Mouse (Mus musculus) lung, embryonic 14.5 days (tissue): ENCODE results near the gene Rgma. TPM values are rescaled to one million over a fixed set of nuclear protein-coding genes. Genes with fewer than 3 reads are reported as not detected.

Experiments
- ATAC-seq: fragments of 200-750 bp; cut with Nextera tagmentation; 2 replicates; pipeline ENCODE4 v1.8.0; 2017; ENCODE audit warnings: mild to moderate bottlenecking, moderate TSS enrichment, moderate library complexity; ENCODE audit not compliant: insufficient read depth
- DNase-seq: peaks from one replicate; pipeline ENCODE4 v3.0.0-alpha.2; 2015
- H3K27ac ChIP-seq: fragments of 300-500 bp; sonication (generic); 2 replicates; pipeline ENCODE4 v1.5.1; 2014; ENCODE audit warnings: low read depth, mild to moderate bottlenecking, moderate library complexity
- H3K27me3 ChIP-seq: fragments of 300-500 bp; sonication (generic); 2 replicates; pipeline ENCODE4 v1.6.1; 2014; ENCODE audit warnings: low read length, control low read depth; ENCODE audit not compliant: insufficient read depth
- H3K36me3 ChIP-seq: fragments of 300-500 bp; sonication (generic); 2 replicates; pipeline ENCODE4 v1.6.1; 2014; ENCODE audit warnings: control low read depth; ENCODE audit not compliant: insufficient read depth
- H3K4me1 ChIP-seq: fragments of 300-500 bp; sonication (generic); 2 replicates; pipeline ENCODE4 v1.6.1; 2014; ENCODE audit warnings: antibody characterized with exemption, control low read depth; ENCODE audit not compliant: insufficient read depth
- H3K4me2 ChIP-seq: fragments of 300-500 bp; sonication (generic); 2 replicates; pipeline ENCODE4 v1.6.1; 2014; ENCODE audit warnings: mild to moderate bottlenecking
- H3K4me3 ChIP-seq: fragments of 300-500 bp; sonication (generic); 2 replicates; pipeline ENCODE4 v1.5.1; 2014; ENCODE audit warnings: low read depth, low read length
- H3K9ac ChIP-seq: fragments of 300-500 bp; sonication (generic); 2 replicates; pipeline ENCODE4 v1.6.1; 2014
- H3K9me3 ChIP-seq: fragments of 300-500 bp; sonication (generic); 2 replicates; pipeline ENCODE4 v1.6.1; 2016; ENCODE audit warnings: low read depth, low read length, control low read depth
- CTCF ChIP-seq: IDR thresholded peaks from 2 replicates; pipeline ENCODE4 v1.5.1; 2016; ENCODE audit warnings: antibody characterized with exemption, low read depth
- WGBS: fragments of 180-500 bp; shearing (Covaris S2); extraction: QIAGEN DNeasy Blood & Tissue Kit; methylation state at CpG from one replicate; pipeline ENCODE4 v1.1.7; 2014; 5-methylcytosine and 5-hydroxymethylcytosine counted together
- polyA plus RNA-seq: library from polyadenylated mRNA; unstranded; fragments of >200 nt; fragmentation: Nextera tagmentation; extraction: Ambion mirVana; gene quantifications from 2 replicates; pipeline ENCODE4 v1.2.1, GENCODE M21; 2014

Rgma gene
- polyA plus RNA-seq, 1 experiment from 2014 or later: 22.8 TPM

GRCm38 (mm10) chr7:73454113-73454512 lies 78.8 kb downstream of the Rgma start:
- H3K36me3 ChIP-seq: peaks cover 98% of the 10 kb centered on the region
- H3K27me3 ChIP-seq: no peaks in the 10 kb centered on the region
- no peaks in the 10 kb centered on the region for H3K4me1 ChIP-seq
- ATAC-seq (no peak), DNase-seq (no peak)
- no peaks in the 10 kb centered on the region for H3K9me3 ChIP-seq
- WGBS: 90% methylated on average over 12 of the region's 12 CpGs
- no peak overlapping the region for H3K27ac ChIP-seq
- no peak for TF ChIP-seq CTCF
- H3K4me2 ChIP-seq: no peak overlapping the region
- no peak overlapping the region for H3K9ac ChIP-seq
- H3K4me3 ChIP-seq: no peak overlapping the region

DNA sequence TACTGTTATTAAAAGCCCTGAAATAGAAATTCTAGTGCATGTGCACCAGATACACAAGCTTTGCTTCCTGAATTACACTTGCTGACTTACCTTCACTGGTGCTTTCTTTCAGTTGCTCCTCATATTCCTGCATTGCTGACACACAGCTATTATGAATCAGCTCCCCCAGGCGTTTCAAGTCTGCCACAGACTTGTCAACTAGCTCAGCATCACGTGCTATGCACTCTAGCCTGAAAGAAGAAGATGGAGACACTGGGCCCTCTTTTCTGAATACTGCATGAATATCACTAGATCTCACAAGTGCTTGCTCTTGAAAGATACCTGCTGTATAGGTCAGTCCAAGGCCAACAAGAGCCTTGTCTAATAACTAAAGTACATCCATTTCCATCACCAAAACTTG lies 88.2 kb downstream of the Rgma start:
- no peaks in the 10 kb centered on the region for H3K4me1 ChIP-seq
- H3K36me3 ChIP-seq: peaks cover 92% of the 10 kb centered on the region
- 80% methylated on average over 2 of the region's 2 CpGs for WGBS
- DNase-seq (no peak), ATAC-seq (no peak)
- TF ChIP-seq CTCF: no peak
- H3K27ac ChIP-seq: no peak overlapping the region
- no peak overlapping the region for H3K4me3 ChIP-seq
- no peak overlapping the region for H3K9ac ChIP-seq
- no peaks in the 10 kb centered on the region for H3K9me3 ChIP-seq
- H3K27me3 ChIP-seq: no peaks in the 10 kb centered on the region
- no peak overlapping the region for H3K4me2 ChIP-seq

DNA sequence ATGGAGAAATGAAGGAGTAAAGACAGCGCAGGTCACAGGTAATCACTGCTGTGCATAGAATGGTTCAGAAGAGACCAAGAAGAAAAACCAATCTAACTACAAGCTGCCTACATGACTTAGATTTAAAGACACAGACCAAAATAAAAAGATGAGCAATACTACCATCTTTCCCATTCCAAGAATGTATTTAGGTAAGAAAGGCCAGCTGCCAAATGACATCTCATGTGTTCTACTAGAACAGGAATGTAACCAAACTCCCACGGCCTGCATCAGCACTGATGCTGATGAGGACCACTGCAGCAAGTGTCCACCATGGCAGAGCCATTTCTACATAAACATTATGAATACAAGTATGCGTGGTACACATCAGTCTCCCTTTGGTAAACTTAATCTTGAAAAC lies 92.4 kb downstream of the Rgma start:
- Histone ChIP-seq H3K9ac (no peak overlapping the region), H3K27ac (no peak overlapping the region), H3K9me3 (no peaks in the 10 kb centered on the region), H3K27me3 (no peaks in the 10 kb centered on the region), H3K4me1 (no peaks in the 10 kb centered on the region), H3K4me3 (no peak overlapping the region), H3K36me3 (peaks cover 90% of the 10 kb centered on the region), H3K4me2 (no peak overlapping the region)
- TF ChIP-seq CTCF: no peak
- DNase-seq: no peak
- no peak for ATAC-seq
- 92% methylated on average over 3 of the region's 3 CpGs for WGBS

Other genes starting within 250 kb of the Rgma start
- gene Chd2, start 166.3 kb downstream of the Rgma start, polyA plus RNA-seq: 58.7 and 62.1 TPM in 2 replicates